Mouse (Mus musculus) spleen, adult 2 months (tissue): ENCODE results near the gene Ap2b1. TPM values are rescaled to one million over a fixed set of nuclear protein-coding genes. Genes with fewer than 3 reads are reported as not detected.

Experiments used
- DNase-seq, 2 experiments: peaks; one replicate each; pipeline versions ENCODE4 v3.0.0 to v3.0.0-alpha.2; 2012 to 2021; ENCODE audit warnings: low spot score in 2 of 2, low read depth in 1 of 2
- H3K27ac ChIP-seq: fragments of 200-500 bp; 2 replicates; pipeline ENCODE4 v1.5.1; 2012; ENCODE audit warnings: low read length, inconsistent platforms; ENCODE audit not compliant: insufficient read depth
- H3K27me3 ChIP-seq: fragments of 200-500 bp; 2 replicates; pipeline ENCODE4 v1.6.1; 2012; ENCODE audit warnings: mild to moderate bottlenecking, moderate library complexity, low read length, inconsistent platforms; ENCODE audit not compliant: control insufficient read depth, insufficient read depth
- H3K36me3 ChIP-seq: fragments of 200-500 bp; 2 replicates; pipeline ENCODE4 v1.6.1; 2012; ENCODE audit warnings: mild to moderate bottlenecking, low read length, inconsistent platforms; ENCODE audit not compliant: control insufficient read depth, insufficient read depth
- H3K4me1 ChIP-seq: fragments of 200-500 bp; 2 replicates; pipeline ENCODE4 v1.6.1; 2011; ENCODE audit warnings: inconsistent platforms; ENCODE audit not compliant: control insufficient read depth, insufficient read depth, insufficient read length
- H3K4me3 ChIP-seq: fragments of 200-500 bp; 2 replicates; pipeline ENCODE4 v1.5.1; 2011; ENCODE audit warnings: mild to moderate bottlenecking, inconsistent platforms; ENCODE audit not compliant: insufficient read depth, insufficient read length; ENCODE audit errors: extremely low read depth
- CTCF ChIP-seq: fragments of 200-500 bp; IDR thresholded peaks from 2 replicates; pipeline ENCODE4 v1.5.1; 2011; ENCODE audit warnings: mild to moderate bottlenecking, inconsistent platforms; ENCODE audit not compliant: insufficient read depth, insufficient read length, insufficient replicate concordance; ENCODE audit errors: extremely low read depth
- POLR2A ChIP-seq: fragments of 200-500 bp; IDR thresholded peaks from 2 replicates; pipeline ENCODE4 v1.6.1; 2011; ENCODE audit warnings: low read depth, low read length, inconsistent platforms
- WGBS: fragments of 180-500 bp; shearing (Covaris S2); methylation state at CpG from one replicate; pipeline ENCODE4 v1.1.7; 2018; 5-methylcytosine and 5-hydroxymethylcytosine counted together
- polyA plus RNA-seq: library from polyadenylated mRNA; depleted of rRNA; stranded (reverse); fragments of >200 nt; gene quantifications from 2 replicates; pipeline ENCODE4 v1.2.3, GENCODE M21; 2012

Ap2b1 gene
- polyA plus RNA-seq, 1 experiment: 26.1 TPM

GRCm38 (mm10) chr11:83393062-83393461, 94.2 kb downstream of the Ap2b1 start:
- 90% methylated on average over 4 of the region's 4 CpGs for WGBS
- Histone ChIP-seq H3K27me3 (no peaks in the 10 kb centered on the region), H3K36me3 (peaks cover 10% of the 10 kb centered on the region), H3K4me3 (no peak overlapping the region), H3K4me1 (no peaks in the 10 kb centered on the region), H3K27ac (no peak overlapping the region)
- no peak for TF ChIP-seq POLR2A
- TF ChIP-seq CTCF: no peak
- no peak for DNase-seq

GRCm38 (mm10) chr11:83394802-83395439, 96.1 kb downstream of the Ap2b1 start:
- H3K4me3 ChIP-seq: no peak overlapping the region
- H3K27me3 ChIP-seq: no peaks in the 10 kb centered on the region
- H3K36me3 ChIP-seq: peaks cover 20% of the 10 kb centered on the region
- no peak for DNase-seq
- H3K27ac ChIP-seq: no peak overlapping the region
- WGBS: 89% methylated on average over 6 of the region's 6 CpGs
- no peaks in the 10 kb centered on the region for H3K4me1 ChIP-seq
- no peak for TF ChIP-seq CTCF

- TF ChIP-seq CTCF (no peak), POLR2A (no peak)
- H3K4me1 ChIP-seq: no peaks in the 10 kb centered on the region
- peaks cover 24% of the 10 kb centered on the region for H3K36me3 ChIP-seq
- no peak for DNase-seq
- no peak overlapping the region for H3K4me3 ChIP-seq
- no peaks in the 10 kb centered on the region for H3K27me3 ChIP-seq
- H3K27ac ChIP-seq: no peak overlapping the region
- WGBS: 93% methylated on average over 7 of the region's 7 CpGs
These were observed 98.8 kb downstream of the Ap2b1 start for GRCm38 (mm10) chr11:83397626-83398025.

- TF ChIP-seq POLR2A (no peak), CTCF (no peak)
- H3K27ac ChIP-seq: no peak overlapping the region
- WGBS: 64% methylated on average over 5 of the region's 5 CpGs
These were observed 99.9 kb downstream of the Ap2b1 start for GRCm38 (mm10) chr11:83398724-83399123.

GRCm38 (mm10) chr11:83403787-83404186, 105.0 kb downstream of the Ap2b1 start:
- 89% methylated on average over 7 of the region's 7 CpGs for WGBS
- H3K4me3 ChIP-seq: no peak overlapping the region

More at GRCm38 (mm10) chr11:83398724-83399123, 99.9 kb downstream of the Ap2b1 start:
- H3K36me3 ChIP-seq: peaks cover 28% of the 10 kb centered on the region
- no peak overlapping the region for H3K4me3 ChIP-seq
- H3K4me1 ChIP-seq: no peaks in the 10 kb centered on the region
- no peak for DNase-seq
- no peaks in the 10 kb centered on the region for H3K27me3 ChIP-seq

GRCm38 (mm10) chr11:83406391-83406790, 107.6 kb downstream of the Ap2b1 start:
- no peak for DNase-seq
- TF ChIP-seq CTCF (no peak), POLR2A (no peak)
- H3K27ac ChIP-seq: no peak overlapping the region
- H3K4me1 ChIP-seq: no peaks in the 10 kb centered on the region
- peaks cover 6% of the 10 kb centered on the region for H3K36me3 ChIP-seq
- peaks cover 11% of the 10 kb centered on the region for H3K27me3 ChIP-seq
- H3K4me3 ChIP-seq: no peak overlapping the region
- WGBS: 68% methylated on average over 3 of the region's 3 CpGs

More at GRCm38 (mm10) chr11:83403787-83404186, 105.0 kb downstream of the Ap2b1 start:
- DNase-seq: no peak
- peaks cover 2% of the 10 kb centered on the region; the same call in 1 of the 2 replicates for H3K27me3 ChIP-seq
- no peak overlapping the region for H3K27ac ChIP-seq
- no peak for TF ChIP-seq CTCF
- H3K36me3 ChIP-seq: peaks cover 14% of the 10 kb centered on the region
- H3K4me1 ChIP-seq: no peaks in the 10 kb centered on the region

GRCm38 (mm10) chr11:83408242-83408641, 109.4 kb downstream of the Ap2b1 start:
- Histone ChIP-seq H3K36me3 (peaks cover under 1% of the 10 kb centered on the region; the same call in 1 of the 2 replicates), H3K27me3 (peaks cover 11% of the 10 kb centered on the region), H3K4me3 (no peak overlapping the region), H3K27ac (no peak overlapping the region), H3K4me1 (no peaks in the 10 kb centered on the region)
- no peak for TF ChIP-seq POLR2A
- no peak for TF ChIP-seq CTCF
- no peak for DNase-seq
- WGBS: 21% methylated on average over 8 of the region's 8 CpGs
